Mouse (Mus musculus): ENCODE measurements at regions not wholly inside any gene's neighbourhood (a gene's known extent, or its start where the extent isn't known, plus 50 kb on each side); places are given as distances from the start of the nearest gene placed in this dataset.

DNA sequence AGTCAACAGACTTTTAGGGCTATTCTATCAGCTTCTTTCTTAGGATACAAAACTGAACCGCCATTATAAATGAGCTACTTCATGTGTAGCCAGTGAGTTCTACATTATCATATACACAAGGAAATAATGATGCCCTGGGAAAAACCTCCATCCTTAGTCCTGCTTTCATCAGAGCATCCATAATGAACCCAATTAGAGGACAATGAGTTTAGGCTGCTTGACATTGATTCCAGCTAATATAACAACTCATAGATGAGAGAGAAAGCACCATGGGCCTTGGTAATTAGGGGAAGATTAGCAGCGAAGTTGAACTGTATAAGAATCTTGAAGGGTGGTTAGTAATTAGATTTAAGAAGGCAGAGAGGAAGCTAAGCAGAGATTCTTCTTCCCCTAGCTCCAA, 405.7 kb downstream of the Ipmk start:
- no peak for DNase-seq (ENCODE audit: low spot score)

DNA sequence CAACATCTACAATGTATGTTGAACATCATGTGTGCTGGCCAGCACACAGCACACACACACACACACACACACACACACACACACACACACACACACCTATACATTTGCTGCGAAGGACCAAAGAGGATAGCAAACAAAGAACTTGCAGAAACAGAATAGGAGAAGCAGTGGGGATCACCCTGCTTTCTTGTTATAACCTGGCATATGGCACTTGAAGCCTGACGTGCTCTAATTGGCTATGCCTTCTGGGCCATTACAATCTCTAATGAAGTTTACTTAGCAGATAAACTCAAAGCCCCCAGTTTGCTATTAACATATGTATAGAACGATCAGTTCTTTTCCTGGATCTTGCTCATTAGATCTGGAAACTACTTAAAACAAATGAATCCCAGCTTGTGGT, 407.2 kb downstream of the Ipmk start:
- DNase-seq (ENCODE audit: low spot score), result no peak

DNA sequence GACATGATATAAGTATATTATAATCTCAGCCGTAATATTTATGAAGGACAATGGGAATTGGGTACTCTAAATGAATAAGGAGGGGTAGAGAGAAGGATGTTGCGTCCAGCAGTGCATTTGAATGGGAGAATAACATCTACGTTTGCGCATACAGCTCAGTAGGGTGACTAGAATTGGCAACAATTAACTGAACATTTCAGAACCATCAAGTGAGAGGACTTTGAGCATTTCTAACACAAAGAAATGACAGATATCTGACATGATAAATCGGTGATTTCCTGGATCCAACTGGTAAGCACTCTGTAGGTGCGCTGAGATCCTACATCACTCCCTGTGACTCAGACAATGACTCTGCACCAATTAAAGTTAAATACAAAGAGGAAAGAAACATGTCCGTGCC, 431.3 kb downstream of the Ipmk start:
- DNase-seq (ENCODE audit: low spot score), result no peak

DNA sequence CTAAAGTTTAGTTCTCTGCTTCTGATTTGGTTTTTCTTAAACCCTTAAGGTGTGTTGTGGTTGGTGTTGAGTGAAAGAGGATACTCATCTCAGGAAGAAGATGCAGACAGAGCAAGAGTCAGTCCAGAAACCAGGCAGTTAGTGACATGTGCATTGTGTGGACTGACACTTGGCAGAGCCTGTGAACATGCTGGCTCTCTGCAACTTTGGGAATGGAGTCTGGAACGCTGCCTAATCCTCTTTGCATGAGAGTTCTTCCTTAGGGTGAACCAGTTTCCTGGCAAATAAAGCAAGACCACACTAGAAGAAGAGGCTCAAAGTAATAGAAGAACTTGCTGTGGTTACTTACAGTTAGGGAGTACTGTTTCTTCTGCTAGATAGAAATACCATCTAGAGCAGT, 441.7 kb downstream of the Ipmk start:
- DNase-seq (ENCODE audit: low spot score), result no peak

DNA sequence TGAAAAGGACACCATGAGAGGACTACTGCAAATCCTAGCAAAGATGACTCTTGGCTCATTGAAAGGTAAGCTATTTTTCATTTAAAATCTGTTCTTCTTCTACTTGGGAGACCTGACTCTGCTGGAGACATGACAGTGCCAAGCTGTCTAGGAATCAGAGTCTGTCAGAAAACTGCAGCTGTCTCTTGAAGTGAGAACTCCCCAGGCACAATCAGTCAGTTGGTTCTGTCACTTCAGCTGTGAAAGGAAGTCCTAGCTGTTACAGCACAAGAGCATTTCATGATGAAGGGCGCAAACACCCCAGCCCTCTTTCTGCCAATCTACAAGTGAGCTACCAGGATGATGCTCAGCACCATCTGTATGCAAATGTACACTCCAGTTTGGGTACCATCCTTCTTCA, 442.4 kb downstream of the Ipmk start:
- DNase-seq (ENCODE audit: low spot score), result no peak

DNA sequence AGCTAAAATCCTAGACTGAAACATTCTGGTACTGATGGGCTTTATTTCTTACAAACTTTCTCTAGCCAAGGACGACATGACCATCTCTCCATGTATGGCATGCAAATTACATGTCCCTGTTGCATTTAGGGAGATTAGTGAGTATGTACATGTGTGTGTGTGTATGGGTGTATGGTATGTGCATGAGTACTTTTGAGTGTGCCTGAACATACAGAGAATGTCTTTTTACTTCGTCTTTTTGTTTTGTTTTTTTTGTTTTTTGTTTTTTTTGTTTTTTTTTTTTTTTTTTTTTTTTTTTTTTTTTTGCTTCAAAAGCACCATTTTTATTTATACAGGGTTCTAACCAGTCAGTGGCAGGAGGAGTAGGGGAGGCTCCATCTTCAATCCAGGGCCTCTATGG, 451.1 kb downstream of the Ipmk start:
- DNase-seq (ENCODE audit: low spot score), result no peak

DNA sequence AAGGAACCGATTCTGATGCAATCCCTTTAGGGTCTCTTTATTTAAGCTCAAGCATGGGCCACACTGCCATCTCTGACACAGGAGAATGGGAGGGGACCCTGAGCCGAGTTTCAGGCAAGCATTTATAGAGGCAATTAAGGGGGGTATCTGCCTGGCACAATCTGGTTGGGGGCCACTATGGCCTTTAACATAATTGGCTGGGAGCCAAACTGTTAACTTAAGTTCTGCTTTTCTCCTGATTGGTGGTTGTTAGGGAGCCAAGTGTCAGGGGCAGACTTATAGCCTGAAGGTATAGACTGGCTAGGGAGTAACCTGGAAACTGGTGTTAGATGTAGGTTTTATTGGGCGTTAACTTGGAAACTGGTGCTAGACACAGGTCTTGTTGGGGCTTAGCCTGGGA, 454.9 kb downstream of the Ipmk start:
- DNase-seq (ENCODE audit: low spot score), result no peak

DNA sequence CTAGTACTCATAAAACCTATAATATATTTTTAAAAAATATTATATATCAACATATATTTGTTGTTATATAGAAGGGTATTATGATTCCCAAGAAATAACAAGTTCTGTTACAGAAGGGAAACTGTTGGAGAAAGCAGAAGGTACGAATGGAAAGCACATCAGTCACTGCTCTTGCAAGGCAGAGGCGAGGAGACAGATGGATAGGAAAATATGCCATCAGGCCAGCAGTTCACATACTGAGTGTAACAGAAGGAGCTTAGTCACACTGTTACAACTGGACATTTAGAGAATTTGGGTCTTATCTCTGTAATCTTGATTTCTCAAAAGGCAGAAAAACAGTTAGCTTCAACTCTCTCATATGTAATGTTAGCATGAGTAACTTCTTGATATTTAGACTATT, 485.1 kb downstream of the Ipmk start:
- no peak for DNase-seq (ENCODE audit: low spot score)

DNA sequence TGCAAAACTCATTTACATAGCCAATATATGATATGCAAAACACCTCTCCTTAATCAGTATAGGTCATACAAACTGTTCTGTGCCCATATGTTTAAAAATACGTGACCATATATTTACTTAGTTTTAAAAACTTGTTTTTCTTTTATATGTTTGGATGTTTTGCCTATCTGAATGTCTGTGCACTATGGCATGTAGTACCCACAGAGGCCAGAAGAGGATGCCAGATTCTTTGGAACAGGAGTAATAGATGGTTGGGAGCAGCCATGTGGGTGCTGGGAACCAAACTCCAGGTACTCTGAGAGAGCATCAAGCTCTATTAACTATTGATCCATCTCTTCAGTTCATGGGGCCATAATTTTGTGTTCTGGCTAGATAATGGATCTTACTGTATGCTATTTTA, 487.5 kb downstream of the Ipmk start:
- no peak for DNase-seq (ENCODE audit: low spot score)

DNA sequence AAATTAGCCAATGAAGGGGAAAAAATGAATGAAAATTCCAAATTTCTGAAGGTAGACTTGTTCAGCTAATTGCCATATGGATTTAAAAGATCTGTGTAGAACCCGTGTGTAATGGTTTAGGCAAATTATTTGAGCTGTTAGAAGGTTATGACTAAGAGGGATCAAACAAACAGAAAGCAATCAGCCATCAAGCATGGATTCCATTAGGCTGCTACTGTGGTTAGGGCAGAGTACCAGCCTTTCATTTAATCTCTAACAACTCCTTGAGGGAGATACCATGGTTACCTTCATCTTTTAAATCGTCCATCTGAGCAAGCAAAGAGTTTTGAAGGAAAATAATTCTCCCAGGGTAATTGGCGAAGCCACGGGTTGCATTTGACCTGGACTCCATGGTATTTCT, 509.5 kb downstream of the Ipmk start:
- DNase-seq (ENCODE audit: low spot score), result no peak

DNA sequence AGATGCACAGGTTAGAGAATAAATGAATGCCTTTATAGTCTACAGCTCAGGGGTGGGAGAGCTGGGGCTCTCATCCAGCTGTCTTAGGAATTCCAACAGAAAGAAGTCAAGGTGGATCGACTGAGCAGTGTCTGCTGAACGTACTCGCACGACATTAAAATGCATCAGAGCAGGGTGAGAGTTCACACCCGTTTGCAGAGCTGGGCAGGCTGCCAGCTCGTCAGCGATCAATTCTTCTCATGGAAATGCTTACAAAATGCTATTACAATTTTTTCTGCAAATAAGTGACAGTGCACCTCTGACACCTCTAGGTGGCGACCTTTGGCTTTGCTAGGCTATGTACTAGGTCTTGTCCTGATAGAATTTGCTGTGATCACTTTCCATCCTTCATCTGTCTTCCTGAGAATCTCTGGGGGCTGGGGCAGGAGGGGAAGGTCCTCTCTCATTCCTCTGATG, 510.0 kb downstream of the Ipmk start:
- DNase-seq (ENCODE audit: low spot score), result no peak

DNA sequence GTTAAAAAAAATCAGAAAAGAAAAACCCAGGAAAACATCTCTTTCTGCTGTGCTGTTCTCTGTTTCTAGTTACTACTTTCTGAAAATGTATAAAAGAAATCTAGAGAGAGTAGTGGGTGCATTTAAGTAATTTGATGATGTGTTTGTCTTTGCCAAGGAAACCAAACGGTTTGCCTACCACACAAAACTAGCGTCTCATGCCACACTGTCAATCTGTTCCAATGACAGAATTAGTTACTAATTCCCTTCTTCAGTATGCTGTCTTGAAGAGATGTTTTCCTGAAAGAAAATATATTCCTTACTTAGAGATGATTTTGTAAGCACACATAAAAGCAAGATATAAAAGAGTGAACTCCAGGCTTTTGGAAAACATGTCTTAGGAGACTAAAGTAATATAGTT, 546.2 kb downstream of the Ipmk start:
- DNase-seq (ENCODE audit: low spot score), result no peak

DNA sequence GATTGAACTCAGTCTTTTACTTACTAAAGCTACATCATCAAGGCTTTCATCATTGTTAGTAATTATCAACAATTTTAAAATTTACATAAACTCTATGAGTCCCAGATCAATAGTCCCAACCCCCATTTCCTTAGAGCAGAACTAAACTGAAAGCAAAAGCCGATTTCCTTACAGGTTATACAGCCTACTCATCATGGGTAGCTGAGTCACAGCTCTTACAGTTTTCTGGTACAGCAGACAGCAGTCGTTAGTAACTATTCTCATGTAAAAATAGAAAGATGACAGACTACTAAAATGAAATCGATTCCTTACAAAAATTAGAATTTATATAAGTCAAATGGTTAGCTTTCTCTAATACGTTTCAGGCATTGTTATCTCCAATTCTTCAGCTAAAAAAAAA, 557.5 kb downstream of the Ipmk start:
- DNase-seq (ENCODE audit: low spot score), result no peak
